Mouse (Mus musculus): ENCODE data around the gene BC048403. TPM values are rescaled to one million over a fixed set of nuclear protein-coding genes. Genes with fewer than 3 reads are reported as not detected.

The BC048403 gene
- total and polyA plus RNA-seq, 3 experiments, result 3.4 to 21.9 (median 9.8) TPM

- Histone ChIP-seq H3K4me1 (ENCODE audit: insufficient read depth, low read depth, low read length) (no peaks in the 10 kb centered on the region), H3K9me3 (replicated peaks) (peaks cover 12% of the 10 kb centered on the region; the same call in 1 of the 2 replicates), H3K27me3 (ENCODE audit: insufficient read depth, low read length) (no peaks in the 10 kb centered on the region), H3K4me3 (ENCODE audit: low read depth, low read length) (no peak overlapping the region), H3K36me3 (replicated peaks) (no peaks in the 10 kb centered on the region)
- no peak for TF ChIP-seq POLR2AphosphoS5 (IDR thresholded peaks at IDR 0.05; ENCODE audit: insufficient replicate concordance, low read depth, low read length)
- no peak for TF ChIP-seq GATA2 (IDR thresholded peaks at IDR 0.05; ENCODE audit: borderline replicate concordance, low read depth, low read length)
- DNase-seq (ENCODE audit: low spot score) (no peak), ATAC-seq (ENCODE audit: extremely low read depth, insufficient number of reproducible peaks, low FRiP score, poor library complexity, severe bottlenecking) (no peak)
These were observed 34.1 kb downstream of the BC048403 start for GRCm38 (mm10) chr10:121773813-121774212.

GRCm38 (mm10) chr10:121775990-121776389, 36.3 kb downstream of the BC048403 start:
- no peak for ATAC-seq (ENCODE audit: extremely low read depth, insufficient number of reproducible peaks, low FRiP score, poor library complexity, severe bottlenecking)
- no peak for TF ChIP-seq TAL1 (conservative IDR thresholded peaks at IDR 0.05; ENCODE audit: low read depth, low read length)
- TF ChIP-seq GATA1 (IDR thresholded peaks at IDR 0.05; ENCODE audit: borderline replicate concordance, low read length), result no peak
- TF ChIP-seq POLR2AphosphoS5 (IDR thresholded peaks at IDR 0.05; ENCODE audit: insufficient replicate concordance, low read depth, low read length), result no peak
- no peak for TF ChIP-seq GATA2 (IDR thresholded peaks at IDR 0.05; ENCODE audit: borderline replicate concordance, low read depth, low read length)
- TF ChIP-seq CTCF (IDR thresholded peaks at IDR 0.05; ENCODE audit: low read depth, low read length), result no peak

GRCm38 (mm10) chr10:121781159-121781558, 41.4 kb downstream of the BC048403 start:
- ATAC-seq (ENCODE audit: extremely low read depth, insufficient number of reproducible peaks, low FRiP score, poor library complexity, severe bottlenecking) (no peak), DNase-seq (ENCODE audit: low spot score) (no peak)
- H3K4me1 ChIP-seq (ENCODE audit: insufficient read depth, low read depth, low read length), result no peaks in the 10 kb centered on the region
- peaks cover 39% of the 10 kb centered on the region for H3K9me3 ChIP-seq (replicated peaks)
- no peaks in the 10 kb centered on the region for H3K27me3 ChIP-seq (ENCODE audit: insufficient read depth, low read length)
- no peaks in the 10 kb centered on the region for H3K36me3 ChIP-seq (replicated peaks)
- H3K4me3 ChIP-seq (ENCODE audit: low read depth, low read length), result no peak overlapping the region; the same call in 1 of the 2 replicates
- TF ChIP-seq CTCF (IDR thresholded peaks at IDR 0.05; ENCODE audit: low read depth, low read length), result no peak
- TF ChIP-seq GATA1 (IDR thresholded peaks at IDR 0.05; ENCODE audit: borderline replicate concordance, low read length), result no peak
- TF ChIP-seq POLR2AphosphoS5 (IDR thresholded peaks at IDR 0.05; ENCODE audit: insufficient replicate concordance, low read depth, low read length), result no peak
- TF ChIP-seq TAL1 (conservative IDR thresholded peaks at IDR 0.05; ENCODE audit: low read depth, low read length), result no peak
- no peak for TF ChIP-seq GATA2 (IDR thresholded peaks at IDR 0.05; ENCODE audit: borderline replicate concordance, low read depth, low read length)

More at GRCm38 (mm10) chr10:121775990-121776389, 36.3 kb downstream of the BC048403 start:
- DNase-seq (ENCODE audit: low spot score), result no peak
- Histone ChIP-seq H3K4me3 (ENCODE audit: low read depth, low read length) (no peak overlapping the region), H3K36me3 (replicated peaks) (no peaks in the 10 kb centered on the region), H3K4me1 (ENCODE audit: insufficient read depth, low read depth, low read length) (no peaks in the 10 kb centered on the region), H3K27me3 (ENCODE audit: insufficient read depth, low read length) (no peaks in the 10 kb centered on the region), H3K9me3 (replicated peaks) (peaks cover 13% of the 10 kb centered on the region)

- Histone ChIP-seq H3K4me3 (ENCODE audit: low read depth, low read length) (no peak overlapping the region), H3K27me3 (ENCODE audit: insufficient read depth, low read length) (no peaks in the 10 kb centered on the region), H3K9me3 (replicated peaks) (peaks cover 26% of the 10 kb centered on the region), H3K4me1 (ENCODE audit: insufficient read depth, low read depth, low read length) (no peaks in the 10 kb centered on the region), H3K36me3 (replicated peaks) (no peaks in the 10 kb centered on the region)
- TF ChIP-seq TAL1 (conservative IDR thresholded peaks at IDR 0.05; ENCODE audit: low read depth, low read length) (no peak), POLR2AphosphoS5 (IDR thresholded peaks at IDR 0.05; ENCODE audit: insufficient replicate concordance, low read depth, low read length) (no peak), CTCF (IDR thresholded peaks at IDR 0.05; ENCODE audit: low read depth, low read length) (no peak), GATA1 (IDR thresholded peaks at IDR 0.05; ENCODE audit: borderline replicate concordance, low read length) (no peak)
- DNase-seq (ENCODE audit: low spot score) (no peak), ATAC-seq (ENCODE audit: extremely low read depth, insufficient number of reproducible peaks, low FRiP score, poor library complexity, severe bottlenecking) (no peak)
These were observed 48.8 kb downstream of the BC048403 start for GRCm38 (mm10) chr10:121788536-121788935.

GRCm38 (mm10) chr10:121790078-121790477, 50.3 kb downstream of the BC048403 start:
- H3K27me3 ChIP-seq (ENCODE audit: insufficient read depth, low read length), result no peaks in the 10 kb centered on the region
- no peak for DNase-seq (ENCODE audit: low spot score)
- H3K9me3 ChIP-seq (replicated peaks), result peaks cover 26% of the 10 kb centered on the region
- no peak for ATAC-seq (ENCODE audit: extremely low read depth, insufficient number of reproducible peaks, low FRiP score, poor library complexity, severe bottlenecking)
- no peak overlapping the region for H3K4me3 ChIP-seq (ENCODE audit: low read depth, low read length)
- H3K36me3 ChIP-seq (replicated peaks), result no peaks in the 10 kb centered on the region
- no peaks in the 10 kb centered on the region for H3K4me1 ChIP-seq (ENCODE audit: insufficient read depth, low read depth, low read length)
- TF ChIP-seq TAL1 (conservative IDR thresholded peaks at IDR 0.05; ENCODE audit: low read depth, low read length) (no peak), GATA1 (IDR thresholded peaks at IDR 0.05; ENCODE audit: borderline replicate concordance, low read length) (no peak), CTCF (IDR thresholded peaks at IDR 0.05; ENCODE audit: low read depth, low read length) (no peak), POLR2AphosphoS5 (IDR thresholded peaks at IDR 0.05; ENCODE audit: insufficient replicate concordance, low read depth, low read length) (no peak), GATA2 (IDR thresholded peaks at IDR 0.05; ENCODE audit: borderline replicate concordance, low read depth, low read length) (no peak)

GRCm38 (mm10) chr10:121792661-121793060, 52.9 kb downstream of the BC048403 start:
- DNase-seq (ENCODE audit: low spot score) (no peak), ATAC-seq (ENCODE audit: extremely low read depth, insufficient number of reproducible peaks, low FRiP score, poor library complexity, severe bottlenecking) (no peak)
- H3K4me1 ChIP-seq (ENCODE audit: insufficient read depth, low read depth, low read length), result no peaks in the 10 kb centered on the region
- no peak overlapping the region for H3K4me3 ChIP-seq (ENCODE audit: low read depth, low read length)
- H3K27me3 ChIP-seq (ENCODE audit: insufficient read depth, low read length), result no peaks in the 10 kb centered on the region
- TF ChIP-seq TAL1 (conservative IDR thresholded peaks at IDR 0.05; ENCODE audit: low read depth, low read length) (no peak), GATA2 (IDR thresholded peaks at IDR 0.05; ENCODE audit: borderline replicate concordance, low read depth, low read length) (no peak), CTCF (IDR thresholded peaks at IDR 0.05; ENCODE audit: low read depth, low read length) (no peak), POLR2AphosphoS5 (IDR thresholded peaks at IDR 0.05; ENCODE audit: insufficient replicate concordance, low read depth, low read length) (no peak), GATA1 (IDR thresholded peaks at IDR 0.05; ENCODE audit: borderline replicate concordance, low read length) (no peak)
- H3K9me3 ChIP-seq (replicated peaks), result peaks cover 28% of the 10 kb centered on the region
- no peaks in the 10 kb centered on the region for H3K36me3 ChIP-seq (replicated peaks)
